Mouse (Mus musculus) mouse trophoblast stem cell (cell line): Measurements from ENCODE around the gene Gm18336.
"Not testable (repeated sequence)": the region's sequence is repeated elsewhere in the genome, so short reads cannot be mapped to it uniquely, and the experiment has no call there.

Experiments used
- in situ Hi-C, 2 experiments: fragments of 300-500 bp; cut with MseI, MboI; formaldehyde crosslinking; loops; 2 replicates in 1 of 2; 3 replicates in 1 of 2; pipeline ENCODE4 v1.15.1; 2025

Gm18336 gene

GRCm38 (mm10) chrX:73398636-73399035 is at the start of gene Gm18336:
TSS of gene Gm18336 (minus strand) at chrX:73398736.
- in situ Hi-C loops, result not testable (repeated sequence)

- in situ Hi-C loops, result loop anchor here in 1 of 2 experiments (25.0 kb wide), 1 partner anchor 429 kb away; no protein-coding TSS in a partner anchor
Measured at GRCm38 (mm10) chrX:73441428-73441827, 42.9 kb upstream of the Gm18336 start.

- in situ Hi-C loops, result loop anchor here (10.0 to 25.0 kb wide), 3 partner anchors 120 to 423 kb away; no protein-coding TSS in a partner anchor
Measured at GRCm38 (mm10) chrX:73435252-73435651, 36.7 kb upstream of the Gm18336 start, which contains the start of gene Trex2. TSS of gene Trex2 (minus strand) at chrX:73435344.

GRCm38 (mm10) chrX:73432850-73433249 is 34.3 kb upstream of the Gm18336 start:
- in situ Hi-C loops, result loop anchor here (10.0 to 25.0 kb wide), 3 partner anchors 118 to 421 kb away; no protein-coding TSS in a partner anchor

- in situ Hi-C loops, result loop anchor here (10.0 to 25.0 kb wide), 3 partner anchors 115 to 418 kb away; no protein-coding TSS in a partner anchor
Measured at GRCm38 (mm10) chrX:73430036-73430435, 31.5 kb upstream of the Gm18336 start.

- in situ Hi-C loops, result loop anchor here in 1 of 2 experiments (10.0 kb wide), 1 partner anchor 88 kb away; no protein-coding TSS in a partner anchor
Measured at GRCm38 (mm10) chrX:73412767-73413166, 14.2 kb upstream of the Gm18336 start.

- in situ Hi-C loops, result loop anchor here in 1 of 2 experiments (10.0 kb wide), 1 partner anchor 86 kb away; no protein-coding TSS in a partner anchor
Measured at GRCm38 (mm10) chrX:73410880-73411517, 12.5 kb upstream of the Gm18336 start, which contains the start of gene Zfp92. TSS of gene Zfp92 (plus strand) at chrX:73411096.

GRCm38 (mm10) chrX:73401616-73402015 is 3.1 kb upstream of the Gm18336 start:
- in situ Hi-C loops, result no loop called here

- in situ Hi-C loops, result no loop called here
Measured at GRCm38 (mm10) chrX:73400951-73401350, 2.4 kb upstream of the Gm18336 start.

GRCm38 (mm10) chrX:73396446-73396845 is 2.1 kb downstream of the Gm18336 start:
- in situ Hi-C loops, result no loop called here

GRCm38 (mm10) chrX:73391481-73391880 is 7.1 kb downstream of the Gm18336 start:
- in situ Hi-C loops, result no loop called here

GRCm38 (mm10) chrX:73384924-73385323 is 13.6 kb downstream of the Gm18336 start:
- in situ Hi-C loops, result no loop called here

- in situ Hi-C loops, result no loop called here
Measured at GRCm38 (mm10) chrX:73384419-73384818, 14.1 kb downstream of the Gm18336 start.

- in situ Hi-C loops, result no loop called here
Measured at GRCm38 (mm10) chrX:73363291-73363690, 35.2 kb downstream of the Gm18336 start.

GRCm38 (mm10) chrX:73356719-73357118 is 41.8 kb downstream of the Gm18336 start:
- in situ Hi-C loops, result no loop called here

- in situ Hi-C loops, result no loop called here
Measured at GRCm38 (mm10) chrX:73356163-73356562, 42.4 kb downstream of the Gm18336 start.
